Mouse (Mus musculus): ENCODE results near the gene BC049715. TPM values are rescaled to one million over a fixed set of nuclear protein-coding genes. Genes with fewer than 3 reads are reported as not detected.
"Not testable (repeated sequence)": the region's sequence is repeated elsewhere in the genome, so short reads cannot be mapped to it uniquely, and the experiment has no call there.

The BC049715 gene
- total RNA-seq (2021): under 1 TPM; 0.39 to 0.57 TPM
- long read RNA-seq, experiment 1: 0 reads
- long read RNA-seq, experiment 2: 0 reads

DNA sequence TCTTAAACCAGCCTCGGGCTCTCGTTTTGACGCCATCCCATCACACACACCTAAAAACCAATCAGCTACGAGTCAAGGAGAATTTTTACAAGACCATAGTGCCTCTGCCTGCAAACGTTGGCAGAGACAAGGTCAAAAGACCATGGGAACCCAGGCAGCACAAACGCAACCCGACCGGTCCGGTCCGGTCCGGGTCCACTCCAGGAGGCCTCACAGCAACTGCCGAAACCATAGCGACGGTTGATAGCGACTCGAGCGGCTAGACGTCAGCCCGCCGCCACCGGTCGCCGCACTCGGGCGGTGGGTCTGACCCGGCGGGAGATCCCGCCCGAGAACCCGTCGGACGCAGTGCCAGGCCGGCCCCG lies at the start of gene BC049715:
BC049715 (plus strand) TSS at position 111 of the 365 bp plus-strand sequence.
- DNase-seq (ENCODE audit: low spot score in 2 of 2): no peak

DNA sequence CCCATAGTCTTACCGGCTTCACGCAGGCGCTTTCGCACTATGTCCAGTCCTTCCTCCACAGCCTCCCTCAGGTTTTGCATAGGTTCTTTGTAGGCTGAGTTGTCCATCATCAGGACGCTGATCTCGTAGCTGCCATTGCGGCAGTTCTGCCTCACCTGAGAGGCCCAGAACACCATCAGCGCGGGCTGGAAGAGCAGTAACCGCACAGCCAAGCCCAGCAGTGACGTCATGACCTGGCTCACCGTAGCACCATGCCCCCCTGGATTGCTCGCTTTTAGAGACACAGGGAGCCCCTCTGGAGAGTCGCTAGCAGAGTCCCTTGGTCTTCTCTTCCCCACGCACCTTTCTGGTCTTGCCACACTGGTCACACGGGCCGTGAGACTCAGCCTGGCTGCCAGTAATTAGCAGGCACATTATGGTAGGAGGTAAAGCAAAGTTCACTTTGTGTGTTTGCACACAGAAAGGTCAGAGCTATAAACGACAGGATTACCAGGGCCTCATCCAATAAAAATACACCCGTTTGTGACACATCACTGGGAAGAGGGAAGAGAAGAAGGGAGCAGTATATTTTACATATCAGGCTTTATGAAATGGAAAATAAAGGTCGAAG lies 45.9 kb upstream of the BC049715 start, which contains the start of gene Gucy2c:
Gucy2c (minus strand) TSS at position 389 of the 610 bp plus-strand sequence.
- no peak for DNase-seq (ENCODE audit: low spot score in 2 of 2)

DNA sequence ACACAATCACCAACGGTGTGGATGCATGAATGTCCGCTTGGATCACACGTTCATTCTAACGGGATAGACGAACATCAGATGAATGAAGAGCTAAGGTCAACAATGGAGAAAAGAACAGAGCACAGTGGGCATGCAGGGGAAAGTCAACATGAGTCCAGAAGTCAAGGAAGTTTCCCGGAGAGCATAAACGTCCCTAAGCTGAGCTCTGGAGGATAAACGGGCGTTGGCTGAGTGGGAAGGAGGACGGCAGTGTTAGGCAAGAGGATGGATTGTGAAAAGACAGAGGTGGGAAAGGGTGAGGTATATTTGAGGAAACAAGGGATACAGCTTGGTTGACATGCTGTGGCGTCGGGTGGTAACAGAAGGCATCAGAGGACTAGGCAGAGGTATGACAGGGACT lies 45.3 kb upstream of the BC049715 start:
- DNase-seq (ENCODE audit: low spot score in 2 of 2): no peak

DNA sequence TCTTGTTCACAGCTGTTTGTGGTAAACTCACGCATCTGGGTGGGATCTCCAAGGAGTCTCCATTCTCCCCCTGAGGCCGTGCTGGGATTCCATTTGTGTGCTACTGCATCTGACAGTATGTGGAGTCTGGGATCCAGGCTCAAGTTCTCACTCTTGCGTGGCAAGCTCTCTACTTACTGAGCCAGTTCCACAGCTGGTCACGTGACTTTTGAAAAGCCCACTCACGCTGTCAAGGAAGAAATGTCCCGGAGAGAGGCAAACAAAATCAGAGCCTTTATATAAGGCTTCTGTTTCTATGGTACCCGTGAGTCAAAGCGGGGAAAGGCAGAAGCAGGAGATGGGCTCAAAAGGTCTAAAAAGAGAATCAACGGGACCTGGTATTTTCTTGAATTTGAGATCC lies 44.7 kb upstream of the BC049715 start:
- no peak for DNase-seq (ENCODE audit: low spot score in 2 of 2)

- DNase-seq (ENCODE audit: low spot score in 2 of 2): peak; percentile 24 to 63
These were observed 37.9 kb upstream of the BC049715 start for GRCm38 (mm10) chr6:136789391-136789971.

DNA sequence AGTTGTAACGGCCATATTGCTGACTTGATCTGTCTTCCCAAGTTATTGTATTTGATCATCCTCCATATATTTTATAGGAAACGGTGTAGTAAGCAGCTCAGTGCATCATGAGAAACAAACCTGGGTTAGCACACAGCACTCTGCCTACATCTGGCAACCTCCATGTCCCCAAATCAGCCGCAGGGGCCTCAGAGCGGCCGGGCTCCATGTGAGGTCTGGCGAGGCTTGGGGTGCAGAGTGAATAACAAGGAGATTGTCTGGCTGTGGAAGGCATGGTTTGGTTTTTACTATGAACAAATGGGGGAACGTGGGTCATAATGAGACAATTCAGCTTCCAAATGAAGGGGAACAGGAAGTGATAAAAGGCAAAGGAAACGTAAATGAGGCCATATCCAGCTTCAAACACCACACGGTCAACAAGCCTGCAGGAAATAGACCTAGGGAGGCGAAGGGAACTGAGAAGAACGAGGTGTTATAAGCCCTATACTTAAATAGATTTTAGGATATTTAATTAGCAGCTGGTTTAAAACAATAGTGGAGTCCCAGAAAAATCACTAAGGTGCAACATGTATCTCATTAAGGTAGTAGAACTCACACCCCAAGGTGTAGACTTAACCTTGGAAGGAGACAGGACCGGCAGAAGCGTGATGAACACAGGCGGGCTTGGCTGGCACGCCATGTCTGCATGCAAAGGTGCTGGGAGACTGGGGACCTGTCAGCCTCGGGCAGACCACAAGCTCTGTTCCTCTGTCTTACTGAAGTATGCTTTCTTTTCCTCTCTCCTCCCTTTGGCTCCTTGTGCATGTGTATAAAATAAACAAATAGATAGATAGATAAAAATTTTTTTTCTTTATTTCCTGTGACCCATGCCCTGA lies 34.3 kb upstream of the BC049715 start:
- no peak for DNase-seq (ENCODE audit: low spot score in 2 of 2)

DNA sequence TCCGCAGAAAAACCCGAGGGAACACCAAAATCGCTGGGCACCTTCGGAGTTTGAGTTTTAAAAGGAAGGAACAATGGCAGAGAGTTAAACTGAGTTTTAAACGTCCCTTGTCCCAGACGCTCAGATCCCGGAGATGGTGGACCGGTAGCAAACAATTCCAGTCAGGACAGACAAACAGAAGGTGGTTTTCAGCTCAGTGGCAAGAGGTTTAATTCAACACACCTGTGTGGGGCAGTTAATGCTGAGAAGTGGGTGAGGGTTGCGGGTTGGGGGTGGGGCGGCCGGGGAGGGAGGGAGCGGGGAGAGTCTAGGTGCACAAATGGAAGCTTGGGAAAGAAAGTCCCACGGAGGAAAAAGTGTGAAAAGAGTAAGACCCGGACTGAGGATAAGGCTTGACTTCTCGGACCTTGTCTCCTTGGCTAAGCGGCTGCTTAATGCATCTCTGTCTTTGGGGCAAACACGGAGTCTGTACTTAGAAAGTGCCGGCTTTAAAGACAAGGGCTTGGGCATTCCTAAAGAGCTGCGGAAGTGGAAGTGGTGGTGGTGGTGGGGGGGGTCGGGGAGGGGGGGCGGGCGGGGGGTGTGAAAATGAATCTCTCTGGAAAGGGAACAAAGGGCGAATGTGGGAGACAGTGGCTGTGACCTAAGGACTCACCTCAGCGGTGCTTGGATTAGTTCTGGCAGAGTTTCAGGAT lies 33.4 kb upstream of the BC049715 start:
- no peak for DNase-seq (ENCODE audit: low spot score in 2 of 2)

- DNase-seq (ENCODE audit: low spot score in 2 of 2): no peak
These were observed 32.3 kb upstream of the BC049715 start for GRCm38 (mm10) chr6:136795110-136795509.

- DNase-seq (ENCODE audit: low spot score in 2 of 2): no peak
These were observed 31.6 kb upstream of the BC049715 start for GRCm38 (mm10) chr6:136795850-136796249.

DNA sequence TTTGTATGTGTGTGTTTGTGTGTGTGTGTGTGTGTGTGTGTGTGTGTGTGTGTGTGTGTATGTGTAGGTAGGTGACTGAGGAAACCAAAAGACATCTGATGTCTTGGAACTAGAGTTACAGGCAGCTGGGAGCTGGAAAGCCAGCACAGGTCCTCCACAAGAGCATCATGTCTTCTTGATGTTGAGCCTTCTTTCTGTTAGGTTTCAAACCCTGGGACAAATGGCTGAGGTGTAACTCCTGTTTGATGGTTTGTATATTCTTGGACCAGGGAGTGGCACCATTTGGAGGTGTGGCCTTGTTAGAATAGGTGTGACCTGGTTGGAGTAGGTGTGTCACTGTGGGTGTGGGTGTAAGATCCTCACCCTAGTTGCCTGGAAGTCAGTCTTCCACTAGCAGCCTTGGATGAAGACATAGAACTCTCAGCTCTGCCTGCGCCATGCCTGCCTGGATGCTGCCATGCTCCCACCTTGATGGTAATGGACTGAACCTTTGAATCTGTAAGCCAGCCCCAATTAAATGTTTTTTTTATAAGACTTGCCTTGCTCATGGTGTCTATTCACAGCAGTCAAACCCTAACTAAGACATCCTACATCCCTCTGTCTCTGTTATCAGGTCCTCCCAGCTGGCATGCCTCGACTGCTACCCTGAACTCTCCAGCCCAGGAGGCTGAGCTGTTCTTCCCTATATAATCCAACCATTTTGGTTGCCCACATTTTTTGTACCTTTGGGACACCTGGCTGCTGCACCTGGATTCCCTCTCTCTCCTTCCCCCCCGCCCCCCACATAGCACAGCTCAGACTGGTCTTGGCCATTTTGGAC lies 29.3 kb upstream of the BC049715 start:
- DNase-seq (ENCODE audit: low spot score in 2 of 2): not testable (repeated sequence)

GRCm38 (mm10) chr6:136800710-136801109 lies 26.7 kb upstream of the BC049715 start:
- DNase-seq (ENCODE audit: low spot score in 2 of 2): no peak

DNA sequence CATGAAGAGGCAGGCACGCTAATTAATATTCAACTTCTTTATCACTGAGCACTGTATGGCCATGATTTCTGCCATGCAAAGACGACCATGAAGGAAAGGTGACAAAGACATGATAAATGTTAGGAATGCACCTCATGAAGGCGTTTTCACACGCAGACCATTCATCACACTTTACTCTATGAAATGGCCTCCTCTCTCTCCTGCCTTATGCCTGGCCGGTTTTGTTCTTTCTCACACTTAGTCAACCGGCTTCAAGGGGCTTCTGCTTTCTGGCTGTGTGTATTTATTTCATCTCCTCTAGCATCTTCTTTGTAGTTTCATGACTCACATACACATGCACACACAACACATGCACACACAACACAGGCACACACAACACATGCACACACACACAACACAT lies 26.2 kb upstream of the BC049715 start:
- no peak for DNase-seq (ENCODE audit: low spot score in 2 of 2)

- DNase-seq (ENCODE audit: low spot score in 2 of 2): no peak
These were observed 24.2 kb upstream of the BC049715 start for GRCm38 (mm10) chr6:136803093-136803738.

DNA sequence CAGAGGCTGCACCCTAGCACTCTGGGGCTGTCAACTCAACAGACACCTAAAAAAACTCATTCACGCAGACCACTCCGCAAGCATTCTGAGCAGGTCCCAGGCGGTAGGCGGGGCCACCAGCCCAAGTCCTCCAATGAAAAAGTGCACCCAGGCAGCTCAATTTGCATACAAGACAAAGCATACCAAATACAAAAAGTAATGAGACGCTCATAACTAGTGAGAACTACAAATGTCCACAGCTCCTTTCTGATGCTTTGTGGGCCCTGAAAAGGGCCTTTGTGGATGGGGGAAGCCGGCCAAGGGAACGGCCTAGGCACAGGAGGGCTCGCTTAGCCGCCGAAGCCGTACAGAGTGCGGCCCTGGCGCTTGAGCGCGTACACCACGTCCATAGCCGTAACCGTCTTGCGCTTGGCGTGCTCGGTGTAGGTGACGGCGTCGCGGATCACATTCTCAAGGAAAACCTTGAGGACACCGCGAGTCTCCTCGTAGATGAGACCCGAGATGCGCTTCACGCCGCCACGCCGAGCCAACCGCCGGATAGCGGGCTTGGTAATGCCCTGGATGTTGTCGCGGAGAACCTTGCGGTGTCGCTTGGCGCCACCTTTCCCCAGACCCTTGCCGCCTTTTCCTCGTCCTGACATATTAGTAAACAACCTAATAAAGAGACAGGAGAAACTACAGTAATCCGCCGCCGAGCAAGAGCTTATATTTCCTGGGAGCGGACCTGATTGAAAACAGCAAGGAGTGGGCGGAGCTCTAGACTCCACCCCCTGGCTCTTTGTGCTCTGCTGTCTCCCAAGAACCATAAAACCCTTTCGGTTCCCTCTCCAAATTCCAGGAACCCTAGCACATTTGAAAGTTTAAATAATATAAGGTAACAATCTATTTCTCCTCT lies 23.4 kb upstream of the BC049715 start, which contains the start of gene Hist4h4:
Hist4h4 (minus strand) TSS at position 677 of the 895 bp plus-strand sequence.
- DNase-seq (ENCODE audit: low spot score in 2 of 2): peak; percentile 90 to 95

DNA sequence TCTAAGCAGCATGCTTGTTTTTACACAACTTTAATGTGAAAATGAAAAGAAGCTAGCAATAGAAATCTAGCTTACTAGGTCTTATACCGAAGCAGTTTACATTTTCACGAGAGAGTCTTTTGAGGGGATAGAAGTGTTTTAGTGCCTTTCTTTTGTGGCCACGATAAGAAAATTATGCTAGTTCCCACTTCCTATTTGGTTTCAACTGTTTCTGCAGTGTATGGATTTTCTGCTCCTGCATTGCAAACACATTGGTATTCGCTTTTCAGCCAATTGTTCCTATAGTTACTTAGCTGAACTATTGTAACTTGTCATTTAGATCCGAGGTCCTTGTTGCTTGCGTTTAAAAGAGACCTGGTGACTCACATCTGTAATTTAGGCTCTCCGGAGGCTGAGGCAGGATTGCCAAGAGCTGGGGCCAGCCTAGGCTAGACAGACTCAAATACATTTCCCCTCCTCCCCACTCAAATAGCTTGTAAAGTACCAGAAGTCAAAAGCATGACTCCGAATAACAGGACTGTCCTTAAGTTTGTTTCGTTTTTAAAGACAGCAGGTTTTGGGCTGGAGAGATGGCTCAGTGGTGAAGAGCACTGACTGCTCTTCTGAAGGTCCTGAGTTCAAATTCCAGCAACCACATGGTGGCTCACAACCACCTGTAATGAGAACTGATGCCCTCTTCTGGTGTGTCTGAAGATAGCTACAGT lies 22.6 kb upstream of the BC049715 start:
- DNase-seq (ENCODE audit: low spot score in 2 of 2): no peak

DNA sequence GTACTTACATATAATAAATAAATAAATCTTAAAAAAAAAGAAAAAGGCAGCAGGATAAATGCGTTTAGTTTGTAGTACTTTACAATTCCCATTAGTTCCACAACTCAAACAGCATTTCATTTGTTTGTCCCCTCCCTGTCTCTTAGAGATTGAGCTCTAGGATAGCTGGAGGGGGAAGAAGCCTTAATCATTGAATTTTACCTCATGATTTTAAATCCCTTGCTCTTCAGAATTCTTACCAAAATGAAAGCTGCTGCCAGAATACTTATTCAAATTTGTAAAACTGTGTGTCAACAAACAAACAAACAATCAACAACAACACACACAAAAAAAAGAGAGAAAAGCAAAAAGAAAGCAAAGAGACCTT lies 22.0 kb upstream of the BC049715 start:
- DNase-seq (ENCODE audit: low spot score in 2 of 2): no peak

DNA sequence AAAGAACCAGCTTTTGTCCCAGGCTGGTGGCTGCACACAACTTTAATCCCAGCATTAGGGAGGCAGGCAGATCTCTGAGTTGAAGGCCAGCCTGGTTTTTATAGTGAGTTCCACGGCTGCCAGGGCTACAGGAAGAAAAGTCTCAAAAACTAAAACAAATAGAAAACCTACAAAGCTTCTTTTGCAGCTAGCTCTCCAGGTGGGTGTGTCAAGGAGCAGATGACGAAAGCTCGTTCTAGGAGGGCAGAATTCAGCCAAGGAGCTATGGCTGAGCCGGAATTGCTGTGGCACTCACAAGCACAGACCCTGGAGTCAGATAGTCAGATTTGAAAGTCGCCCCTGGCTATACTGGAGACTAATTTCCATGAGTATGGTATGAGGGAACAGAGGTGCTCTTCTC lies 20.6 kb upstream of the BC049715 start:
- DNase-seq (ENCODE audit: low spot score in 2 of 2): no peak

- DNase-seq (ENCODE audit: low spot score in 2 of 2): no peak
These were observed 19.9 kb upstream of the BC049715 start for GRCm38 (mm10) chr6:136807395-136808013.
